Mouse (Mus musculus): ENCODE results near the gene Obp2b.

Obp2b gene

GRCm38 (mm10) chr2:25779076-25779475 lies 42.3 kb downstream of the Obp2b start:
- DNase-seq (ENCODE audit: low read depth): no peak

GRCm38 (mm10) chr2:25780921-25781320 lies 44.1 kb downstream of the Obp2b start:
- no peak for DNase-seq (ENCODE audit: low read depth)

GRCm38 (mm10) chr2:25781957-25782356 lies 45.1 kb downstream of the Obp2b start, which contains the start of gene Gm13539:
Gene Gm13539 (plus strand): TSS chr2:25782257.
- no peak for DNase-seq (ENCODE audit: low read depth)

- no peak for DNase-seq (ENCODE audit: low read depth)
Measured at GRCm38 (mm10) chr2:25785573-25786322, 48.9 kb downstream of the Obp2b start.

- DNase-seq (ENCODE audit: low read depth): no peak
Measured at GRCm38 (mm10) chr2:25789092-25789491, 52.3 kb downstream of the Obp2b start.

Measured in induced T-regulatory cell, adult 2 months (primary cell).